Mouse (Mus musculus) heart, postnatal 0 days (tissue): ENCODE data around the gene Eif3c. TPM values are rescaled to one million over a fixed set of nuclear protein-coding genes. Genes with fewer than 3 reads are reported as not detected.

Source experiments
- ATAC-seq: fragments of 200-750 bp; cut with Nextera tagmentation; 2 replicates; pipeline ENCODE4 v1.8.0; 2017; ENCODE audit warnings: low read depth, moderate number of reproducible peaks, moderate library complexity; ENCODE audit not compliant: insufficient read depth
- DNase-seq: peaks from one replicate; pipeline ENCODE4 v3.0.0-alpha.2; 2016; ENCODE audit warnings: low spot score
- H3K27ac ChIP-seq: fragments of 300-500 bp; sonication (generic); 2 replicates; pipeline ENCODE4 v1.5.1; 2014; ENCODE audit warnings: low read depth, mild to moderate bottlenecking
- H3K27me3 ChIP-seq: fragments of 300-500 bp; sonication (generic); 2 replicates; pipeline ENCODE4 v1.6.1; 2014; ENCODE audit warnings: low read length, mixed read lengths; ENCODE audit not compliant: control insufficient read depth, insufficient read depth
- H3K36me3 ChIP-seq: fragments of 300-500 bp; sonication (generic); replicated peaks from 2 replicates; pipeline ENCODE4 v1.6.1; 2014; ENCODE audit warnings: low read length, mixed read lengths; ENCODE audit not compliant: control insufficient read depth, insufficient read depth
- H3K4me1 ChIP-seq: fragments of 300-500 bp; sonication (generic); 2 replicates; pipeline ENCODE4 v1.6.1; 2014; ENCODE audit warnings: antibody characterized with exemption; ENCODE audit not compliant: control insufficient read depth, insufficient read depth
- H3K4me2 ChIP-seq: fragments of 300-500 bp; sonication (generic); 2 replicates; pipeline ENCODE4 v1.6.1; 2014; ENCODE audit warnings: low read depth, mild to moderate bottlenecking, low read length, moderate library complexity
- H3K4me3 ChIP-seq: fragments of 300-500 bp; sonication (generic); 2 replicates; pipeline ENCODE4 v1.5.1; 2014; ENCODE audit warnings: low read depth, low read length
- H3K9ac ChIP-seq: fragments of 300-500 bp; sonication (generic); replicated peaks from 2 replicates; pipeline ENCODE4 v1.6.1; 2014; ENCODE audit warnings: low read depth, low read length, mixed read lengths
- H3K9me3 ChIP-seq: fragments of 300-500 bp; sonication (generic); replicated peaks from 2 replicates; pipeline ENCODE4 v1.6.1; 2016; ENCODE audit warnings: low read length; ENCODE audit not compliant: control insufficient read depth
- CTCF ChIP-seq: IDR thresholded peaks from 2 replicates; pipeline ENCODE4 v1.5.1; 2016; ENCODE audit warnings: antibody characterized with exemption, control low read depth, low read depth
- EP300 ChIP-seq: IDR thresholded peaks from 2 replicates; pipeline ENCODE4 v1.6.1; 2016; ENCODE audit warnings: antibody characterized with exemption, low read depth
- WGBS: fragments of 180-500 bp; shearing (Covaris S2); extraction: QIAGEN DNeasy Blood & Tissue Kit; methylation state at CpG from one replicate; pipeline ENCODE4 v1.1.7; 2014; 5-methylcytosine and 5-hydroxymethylcytosine counted together
- polyA plus RNA-seq: library from polyadenylated mRNA; unstranded; fragments of >200 nt; fragmentation: Nextera tagmentation; extraction: Ambion mirVana; gene quantifications from 2 replicates; pipeline ENCODE4 v1.2.1, GENCODE M21; 2015
- total RNA-seq: library from RNA; depleted of rRNA; stranded (reverse); fragments of >200 nt; gene quantifications from 2 replicates; pipeline ENCODE4 v1.2.3, GENCODE M21; 2014; ENCODE audit warnings: low replicate concordance

Eif3c gene
- total and polyA plus RNA-seq, 2 experiments from 2014 or later, result 103 to 114 TPM

- no peak for ATAC-seq
- no peak for TF ChIP-seq CTCF
- no peak for TF ChIP-seq EP300
- Histone ChIP-seq H3K4me2 (no peak overlapping the region), H3K4me3 (no peak overlapping the region), H3K4me1 (no peaks in the 10 kb centered on the region), H3K27ac (no peak overlapping the region), H3K36me3 (no peaks in the 10 kb centered on the region), H3K27me3 (peaks cover 8% of the 10 kb centered on the region; the same call in 1 of the 2 replicates), H3K9me3 (no peaks in the 10 kb centered on the region), H3K9ac (no peak overlapping the region)
- no peak for DNase-seq
- 73% methylated on average over 1 of the region's 1 CpGs for WGBS
Measured at GRCm38 (mm10) chr7:126533434-126533833, 32.8 kb downstream of the Eif3c start.

DNA sequence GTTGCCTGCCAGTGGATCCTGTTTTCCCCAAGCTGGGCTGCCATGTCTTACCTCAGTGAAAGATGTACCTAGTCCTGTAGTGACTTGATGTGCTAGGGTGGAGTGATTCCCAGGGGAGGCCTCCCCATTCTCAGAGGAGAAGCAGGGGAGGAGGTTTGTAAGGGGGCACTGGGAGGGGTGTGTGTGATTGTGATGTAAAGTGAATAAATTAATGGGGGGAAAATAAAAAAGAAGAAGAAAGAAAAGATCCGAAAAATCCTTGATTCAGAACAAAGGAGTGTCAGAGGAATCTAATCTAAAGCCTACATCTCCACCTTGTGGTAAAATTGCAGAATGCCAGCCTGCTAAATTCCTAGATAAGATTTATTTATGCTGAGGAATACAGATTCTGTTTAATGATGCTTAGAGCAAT lies 38.0 kb downstream of the Eif3c start:
- peak; percentile 43 for DNase-seq
- Histone ChIP-seq H3K36me3 (no peaks in the 10 kb centered on the region), H3K27me3 (no peaks in the 10 kb centered on the region), H3K9me3 (no peaks in the 10 kb centered on the region), H3K4me3 (no peak overlapping the region), H3K4me2 (no peak overlapping the region), H3K4me1 (no peaks in the 10 kb centered on the region), H3K9ac (no peak overlapping the region), H3K27ac (no peak overlapping the region)
- ATAC-seq, result no peak
- 13% methylated on average over 1 of the region's 1 CpGs for WGBS
- TF ChIP-seq EP300 (no peak), CTCF (peak; percentile 72)

DNA sequence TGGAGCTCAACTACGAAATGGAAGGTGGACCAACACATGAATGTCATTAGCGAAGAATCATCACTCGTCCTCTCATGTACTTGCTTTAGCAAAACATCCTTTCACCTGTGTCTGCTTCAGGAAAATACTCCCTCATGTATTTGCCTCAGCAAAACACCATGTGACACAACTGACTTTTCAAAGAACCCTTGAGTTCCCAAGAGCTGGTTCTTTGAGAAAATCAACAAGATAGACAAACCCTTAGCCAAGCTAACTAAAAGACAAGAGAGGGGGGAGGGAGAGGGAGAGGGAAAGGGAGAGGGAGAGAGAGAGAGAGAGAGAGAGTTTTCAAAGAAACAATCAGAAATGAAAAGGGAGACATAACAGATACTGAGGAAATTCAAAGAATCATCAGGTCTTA lies 42.9 kb downstream of the Eif3c start:
- Histone ChIP-seq H3K4me2 (no peak overlapping the region), H3K4me1 (no peaks in the 10 kb centered on the region), H3K4me3 (no peak overlapping the region), H3K27ac (no peak overlapping the region), H3K9me3 (no peaks in the 10 kb centered on the region), H3K36me3 (no peaks in the 10 kb centered on the region), H3K9ac (no peak overlapping the region), H3K27me3 (no peaks in the 10 kb centered on the region)
- no peak for TF ChIP-seq CTCF
- TF ChIP-seq EP300, result no peak
- ATAC-seq (no peak), DNase-seq (no peak)
- 74% methylated on average over 3 of the region's 3 CpGs for whole genome bisulfite sequencing

DNA sequence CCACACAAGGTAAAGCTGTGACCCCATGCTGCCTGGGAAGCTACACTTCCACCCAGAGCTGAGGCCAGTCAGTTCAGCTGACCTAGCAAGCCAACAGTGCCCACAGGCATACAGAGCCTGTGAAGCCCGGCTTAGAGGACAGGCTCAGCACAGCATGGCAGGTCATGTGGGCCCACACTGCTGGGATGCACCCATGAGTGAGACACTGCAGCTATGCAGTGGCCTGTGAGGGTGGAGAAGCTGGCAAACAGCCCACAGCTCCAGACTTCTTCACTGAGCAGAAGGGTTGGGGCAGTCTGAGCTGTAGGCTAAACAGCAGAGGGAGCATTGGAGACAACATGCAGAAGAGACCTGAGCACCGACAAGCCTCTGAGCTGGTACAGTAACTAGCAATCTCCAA lies 46.7 kb downstream of the Eif3c start:
- H3K4me1 ChIP-seq, result no peaks in the 10 kb centered on the region
- no peaks in the 10 kb centered on the region for H3K27me3 ChIP-seq
- no peaks in the 10 kb centered on the region for H3K36me3 ChIP-seq
- no peak for DNase-seq
- 51% methylated on average over 2 of the region's 2 CpGs for WGBS
- H3K4me2 ChIP-seq, result no peak overlapping the region
- no peak overlapping the region for H3K9ac ChIP-seq
- no peak overlapping the region for H3K4me3 ChIP-seq
- H3K9me3 ChIP-seq, result no peaks in the 10 kb centered on the region
- peak; percentile 7; the same call in 1 of the 2 replicates for TF ChIP-seq CTCF
- TF ChIP-seq EP300, result no peak
- no peak overlapping the region for H3K27ac ChIP-seq
- ATAC-seq, result no peak

GRCm38 (mm10) chr7:126518261-126518941 lies 47.8 kb downstream of the Eif3c start:
- no peak overlapping the region for H3K4me3 ChIP-seq
- 85% methylated on average over 5 of the region's 5 CpGs for WGBS
- TF ChIP-seq EP300, result no peak
- TF ChIP-seq CTCF, result no peak
- H3K27me3 ChIP-seq, result no peaks in the 10 kb centered on the region
- ATAC-seq, result no peak
- no peaks in the 10 kb centered on the region for H3K36me3 ChIP-seq
- DNase-seq, result no peak
- H3K9ac ChIP-seq, result no peak overlapping the region
- H3K4me2 ChIP-seq, result no peak overlapping the region
- no peaks in the 10 kb centered on the region for H3K9me3 ChIP-seq
- no peaks in the 10 kb centered on the region for H3K4me1 ChIP-seq
- H3K27ac ChIP-seq, result no peak overlapping the region

DNA sequence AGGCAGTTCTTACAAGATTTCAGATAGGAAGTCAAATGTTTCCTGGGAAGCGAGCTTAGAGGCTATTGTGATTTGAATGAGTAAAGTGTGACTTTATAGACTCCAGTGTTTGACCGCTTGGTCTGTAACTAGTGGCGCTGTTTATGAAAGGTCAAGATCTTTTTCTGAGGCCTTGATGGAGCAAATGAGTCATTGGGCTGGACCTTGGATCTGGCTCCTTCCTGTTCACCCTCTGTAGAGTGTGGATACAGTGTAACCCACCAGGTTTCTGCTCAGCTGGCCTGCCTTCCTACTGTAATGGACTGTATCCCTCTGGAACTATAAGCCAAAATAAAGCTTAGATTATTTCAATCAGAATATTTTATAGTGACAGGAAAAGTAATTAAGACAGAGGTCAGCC lies 54.9 kb downstream of the Eif3c start:
- no peaks in the 10 kb centered on the region for H3K27me3 ChIP-seq
- H3K4me1 ChIP-seq, result no peaks in the 10 kb centered on the region
- H3K9me3 ChIP-seq, result no peaks in the 10 kb centered on the region
- H3K9ac ChIP-seq, result no peak overlapping the region
- H3K4me2 ChIP-seq, result no peak overlapping the region
- no peak for TF ChIP-seq CTCF
- TF ChIP-seq EP300, result no peak
- DNase-seq, result peak; percentile 18
- H3K4me3 ChIP-seq, result no peak overlapping the region
- 0 out of 2 replicates have a peak, but pooled peaks have one; percentile 11 for ATAC-seq
- no peak overlapping the region for H3K27ac ChIP-seq
- no peaks in the 10 kb centered on the region for H3K36me3 ChIP-seq
- WGBS, result 52% methylated on average over 3 of the region's 3 CpGs
